Mouse (Mus musculus) ES-Bruce4 (cell line): ENCODE results near the gene Gm6793.

Experiments used
- CTCF ChIP-seq: IDR thresholded peaks from one replicate; pipeline ENCODE4 v1.8.1; 2011; ENCODE audit warnings: low read depth, low read length
- POLR2A ChIP-seq: IDR thresholded peaks from one replicate; pipeline ENCODE4 v1.8.1; 2011; ENCODE audit warnings: low read length; ENCODE audit not compliant: insufficient read depth

DNA sequence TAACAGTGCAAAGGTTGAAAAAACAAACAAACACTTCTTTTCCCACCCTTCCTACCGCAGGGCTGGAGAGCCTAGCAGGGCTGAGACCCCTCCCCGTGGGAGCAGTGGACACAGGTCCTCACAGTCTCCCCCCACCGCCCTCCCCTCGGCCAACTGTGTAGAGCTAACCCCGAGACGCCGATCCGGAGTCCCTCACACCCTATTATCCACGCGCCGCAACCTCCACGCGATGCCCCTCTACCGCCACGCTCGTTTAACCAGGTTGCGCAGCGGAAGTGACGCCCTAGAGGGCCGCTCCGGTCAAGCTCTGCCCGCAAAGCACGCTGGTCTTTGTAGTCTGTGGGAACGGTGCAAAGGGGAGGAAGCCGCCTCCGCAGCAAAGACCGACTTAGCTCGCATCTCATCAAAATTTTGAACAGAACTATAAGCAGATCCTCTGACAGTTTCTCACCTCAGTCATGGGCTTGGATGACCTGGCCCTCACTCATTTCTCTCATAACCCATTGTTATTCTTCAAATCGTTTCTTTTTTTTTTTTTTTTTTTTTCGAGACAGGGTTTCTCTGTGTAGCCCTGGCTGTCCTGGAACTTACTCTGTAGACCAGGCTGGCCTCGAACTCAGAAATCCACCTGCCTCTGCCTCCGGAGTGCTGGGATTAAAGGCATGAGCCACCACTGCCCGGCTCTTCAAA lies 22.7 kb downstream of the Gm6793 start, which contains the start of gene Adat1:
- TF ChIP-seq POLR2A (no peak), CTCF (no peak)
